Mouse (Mus musculus): Measurements from ENCODE around the gene Olfr56. TPM values are rescaled to one million over a fixed set of nuclear protein-coding genes. Genes with fewer than 3 reads are reported as not detected.

Olfr56 gene
- polyA plus RNA-seq, 1 experiment from 2014 or later = 0.09 TPM

DNA sequence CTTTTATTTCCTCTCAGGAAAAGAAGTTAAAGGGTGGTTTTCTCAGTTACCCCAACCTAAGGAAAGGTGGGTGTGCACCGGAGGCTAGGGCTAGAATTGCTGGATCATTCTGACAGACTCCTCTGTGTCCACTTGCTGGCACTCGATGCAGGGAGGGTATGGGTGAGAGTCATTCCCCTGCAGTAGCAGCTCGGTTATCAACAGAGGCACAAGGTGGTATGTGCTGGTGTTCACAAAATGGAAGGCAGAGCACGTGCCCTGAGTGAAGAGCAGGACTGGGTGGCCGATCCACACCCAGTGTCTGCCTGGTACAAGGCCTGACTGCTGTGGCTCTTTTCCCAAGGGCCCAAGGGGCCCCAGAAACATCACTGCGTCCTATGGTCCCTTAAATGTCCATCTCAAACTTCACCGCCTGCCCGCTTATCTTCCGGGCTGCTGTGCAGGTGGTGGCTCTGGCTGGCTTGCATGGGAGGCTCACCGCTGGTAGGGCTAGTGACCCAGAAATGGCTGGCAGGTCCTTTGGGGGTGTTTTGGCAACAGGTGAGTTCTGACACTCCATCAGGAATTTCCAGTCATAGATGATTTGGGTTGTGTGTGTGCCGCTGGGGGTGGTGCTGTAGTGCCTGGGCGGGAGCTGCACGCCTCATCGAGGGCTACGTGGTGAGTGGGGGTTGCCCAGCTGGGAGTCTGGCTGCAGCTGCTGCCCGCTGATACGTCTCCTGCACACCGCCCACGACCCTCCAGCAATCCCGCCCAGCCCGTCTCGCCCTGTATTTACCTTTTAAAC, 109.3 kb downstream of the Olfr56 start:
- 41% methylated on average over 22 of the region's 22 CpGs for WGBS
- Histone ChIP-seq H3K36me3 (ENCODE audit: insufficient read depth, low read length) (no peaks in the 10 kb centered on the region), H3K9ac (ENCODE audit: low read depth, low read length) (no peak overlapping the region), H3K9me3 (replicated peaks; ENCODE audit: low read length) (no peaks in the 10 kb centered on the region), H3K27me3 (ENCODE audit: insufficient read depth, low read length) (no peaks in the 10 kb centered on the region), H3K27ac (no peak overlapping the region), H3K4me2 (ENCODE audit: low read length) (peak overlapping the region; percentile 31), H3K4me1 (replicated peaks; ENCODE audit: insufficient read depth, low read length) (0 out of 2 replicates have a peak, but pooled peaks cover 3% of the 10 kb centered on the region), H3K4me3 (replicated peaks; ENCODE audit: low read depth, low read length) (no peak overlapping the region; the same call in 1 of the 2 replicates)
- no peak for TF ChIP-seq CTCF (IDR thresholded peaks at IDR 0.05; ENCODE audit: low read depth)
- ATAC-seq (replicated peaks; ENCODE audit: low FRiP score, low read depth) = 0 out of 2 replicates have a peak, but pooled peaks have one; percentile 68
- peak; percentile 52 for DNase-seq (ENCODE audit: low spot score)

GRCm38 (mm10) chr11:49088990-49089652, 110.4 kb downstream of the Olfr56 start:
- Histone ChIP-seq H3K27ac (no peak overlapping the region), H3K4me2 (ENCODE audit: low read length) (no peak overlapping the region), H3K9ac (ENCODE audit: low read depth, low read length) (no peak overlapping the region), H3K9me3 (replicated peaks; ENCODE audit: low read length) (no peaks in the 10 kb centered on the region), H3K27me3 (ENCODE audit: insufficient read depth, low read length) (no peaks in the 10 kb centered on the region), H3K36me3 (ENCODE audit: insufficient read depth, low read length) (no peaks in the 10 kb centered on the region), H3K4me3 (replicated peaks; ENCODE audit: low read depth, low read length) (no peak overlapping the region), H3K4me1 (replicated peaks; ENCODE audit: insufficient read depth, low read length) (0 out of 2 replicates have a peak, but pooled peaks cover 3% of the 10 kb centered on the region)
- WGBS = 88% methylated on average over 5 of the region's 5 CpGs
- no peak for TF ChIP-seq CTCF (IDR thresholded peaks at IDR 0.05; ENCODE audit: low read depth)
- DNase-seq (ENCODE audit: low spot score) (no peak), ATAC-seq (replicated peaks; ENCODE audit: low FRiP score, low read depth) (no peak)

GRCm38 (mm10) chr11:49089735-49090507, 111.2 kb downstream of the Olfr56 start:
- H3K27me3 ChIP-seq (ENCODE audit: insufficient read depth, low read length) = no peaks in the 10 kb centered on the region
- H3K4me2 ChIP-seq (ENCODE audit: low read length) = no peak overlapping the region
- no peak overlapping the region for H3K4me3 ChIP-seq (replicated peaks; ENCODE audit: low read depth, low read length)
- no peaks in the 10 kb centered on the region for H3K36me3 ChIP-seq (ENCODE audit: insufficient read depth, low read length)
- H3K4me1 ChIP-seq (replicated peaks; ENCODE audit: insufficient read depth, low read length) = 0 out of 2 replicates have a peak, but pooled peaks cover under 1% of the 10 kb centered on the region
- ATAC-seq (replicated peaks; ENCODE audit: low FRiP score, low read depth) (no peak), DNase-seq (ENCODE audit: low spot score) (no peak)
- no peak for TF ChIP-seq CTCF (IDR thresholded peaks at IDR 0.05; ENCODE audit: low read depth)
- 78% methylated on average over 3 of the region's 3 CpGs for WGBS
- H3K9ac ChIP-seq (ENCODE audit: low read depth, low read length) = no peak overlapping the region
- H3K9me3 ChIP-seq (replicated peaks; ENCODE audit: low read length) = no peaks in the 10 kb centered on the region
- no peak overlapping the region for H3K27ac ChIP-seq

- WGBS = 87% methylated on average over 5 of the region's 5 CpGs
- Histone ChIP-seq H3K4me1 (replicated peaks; ENCODE audit: insufficient read depth, low read length) (no peaks in the 10 kb centered on the region), H3K36me3 (ENCODE audit: insufficient read depth, low read length) (no peaks in the 10 kb centered on the region), H3K4me3 (replicated peaks; ENCODE audit: low read depth, low read length) (no peak overlapping the region), H3K27me3 (ENCODE audit: insufficient read depth, low read length) (no peaks in the 10 kb centered on the region), H3K9ac (ENCODE audit: low read depth, low read length) (no peak overlapping the region), H3K4me2 (ENCODE audit: low read length) (no peak overlapping the region), H3K27ac (no peak overlapping the region), H3K9me3 (replicated peaks; ENCODE audit: low read length) (no peaks in the 10 kb centered on the region)
- DNase-seq (ENCODE audit: low spot score) = no peak
- no peak for ATAC-seq (replicated peaks; ENCODE audit: low FRiP score, low read depth)
- no peak for TF ChIP-seq CTCF (IDR thresholded peaks at IDR 0.05; ENCODE audit: low read depth)
Measured at GRCm38 (mm10) chr11:49090551-49090950, 111.9 kb downstream of the Olfr56 start.

DNA sequence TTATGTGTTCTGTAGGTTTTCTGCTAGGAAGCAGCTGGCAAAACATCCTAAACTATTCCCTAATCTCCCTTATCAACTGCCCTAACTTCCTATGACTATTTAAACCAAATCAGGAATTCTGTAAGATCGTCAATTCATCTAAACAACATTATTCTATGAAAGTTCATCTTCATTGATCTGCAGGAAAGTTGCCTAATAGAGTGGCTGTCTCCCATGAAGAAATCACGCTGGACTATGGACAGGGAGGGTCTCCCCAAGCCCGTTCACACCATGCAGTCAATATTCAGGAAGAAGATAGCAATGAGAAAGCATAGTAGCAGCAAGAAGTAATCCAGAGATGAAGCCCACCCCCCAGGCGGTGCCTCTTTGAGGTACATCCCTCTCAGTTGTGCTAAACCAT, 112.5 kb downstream of the Olfr56 start:
- H3K4me1 ChIP-seq (replicated peaks; ENCODE audit: insufficient read depth, low read length) = no peaks in the 10 kb centered on the region
- no peak for TF ChIP-seq CTCF (IDR thresholded peaks at IDR 0.05; ENCODE audit: low read depth)
- no peaks in the 10 kb centered on the region for H3K36me3 ChIP-seq (ENCODE audit: insufficient read depth, low read length)
- no peak overlapping the region for H3K27ac ChIP-seq
- ATAC-seq (replicated peaks; ENCODE audit: low FRiP score, low read depth) = no peak
- no peak overlapping the region for H3K9ac ChIP-seq (ENCODE audit: low read depth, low read length)
- 85% methylated on average over 4 of the region's 4 CpGs for WGBS
- no peak overlapping the region for H3K4me3 ChIP-seq (replicated peaks; ENCODE audit: low read depth, low read length)
- no peak overlapping the region for H3K4me2 ChIP-seq (ENCODE audit: low read length)
- no peaks in the 10 kb centered on the region for H3K9me3 ChIP-seq (replicated peaks; ENCODE audit: low read length)
- H3K27me3 ChIP-seq (ENCODE audit: insufficient read depth, low read length) = no peaks in the 10 kb centered on the region
- no peak for DNase-seq (ENCODE audit: low spot score)

DNA sequence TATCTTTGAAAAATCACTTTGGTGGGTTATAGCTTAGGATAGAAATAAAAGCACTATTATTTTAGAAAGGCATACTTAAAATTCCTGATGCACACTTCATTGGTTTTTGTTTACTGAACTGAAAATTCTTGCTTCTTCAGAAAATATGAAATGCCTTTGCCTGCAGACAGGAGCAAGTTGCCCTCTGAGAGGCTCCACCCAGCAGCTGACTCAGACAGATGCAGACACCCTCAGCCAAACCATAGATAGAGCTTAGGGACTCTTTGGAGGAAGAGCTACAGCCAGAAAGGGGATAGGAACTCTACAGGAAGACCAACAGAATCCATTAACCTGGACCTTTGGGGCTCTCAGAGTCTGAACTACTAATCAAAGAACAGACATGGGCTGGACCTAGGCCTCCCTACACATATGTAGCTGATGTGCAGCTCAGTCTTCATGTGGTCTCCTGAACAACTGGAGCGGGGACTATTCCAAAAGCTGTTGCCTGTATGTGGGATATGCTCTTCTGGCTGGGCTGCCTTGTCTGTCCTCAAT, 113.4 kb downstream of the Olfr56 start:
- H3K27ac ChIP-seq = no peak overlapping the region
- DNase-seq (ENCODE audit: low spot score) = no peak
- H3K27me3 ChIP-seq (ENCODE audit: insufficient read depth, low read length) = no peaks in the 10 kb centered on the region
- no peak for ATAC-seq (replicated peaks; ENCODE audit: low FRiP score, low read depth)
- H3K9me3 ChIP-seq (replicated peaks; ENCODE audit: low read length) = no peaks in the 10 kb centered on the region
- no peak overlapping the region for H3K4me3 ChIP-seq (replicated peaks; ENCODE audit: low read depth, low read length)
- no peak for TF ChIP-seq CTCF (IDR thresholded peaks at IDR 0.05; ENCODE audit: low read depth)
- H3K36me3 ChIP-seq (ENCODE audit: insufficient read depth, low read length) = no peaks in the 10 kb centered on the region
- WGBS = 96% methylated on average over 1 of the region's 1 CpGs
- no peak overlapping the region for H3K4me2 ChIP-seq (ENCODE audit: low read length)
- no peak overlapping the region for H3K9ac ChIP-seq (ENCODE audit: low read depth, low read length)
- no peaks in the 10 kb centered on the region for H3K4me1 ChIP-seq (replicated peaks; ENCODE audit: insufficient read depth, low read length)
